Mouse (Mus musculus): ENCODE results near the gene Plxna4. TPM values are rescaled to one million over a fixed set of nuclear protein-coding genes. Genes with fewer than 3 reads are reported as not detected.

Gene Plxna4
- total and polyA plus RNA-seq, 3 experiments: not detected

DNA sequence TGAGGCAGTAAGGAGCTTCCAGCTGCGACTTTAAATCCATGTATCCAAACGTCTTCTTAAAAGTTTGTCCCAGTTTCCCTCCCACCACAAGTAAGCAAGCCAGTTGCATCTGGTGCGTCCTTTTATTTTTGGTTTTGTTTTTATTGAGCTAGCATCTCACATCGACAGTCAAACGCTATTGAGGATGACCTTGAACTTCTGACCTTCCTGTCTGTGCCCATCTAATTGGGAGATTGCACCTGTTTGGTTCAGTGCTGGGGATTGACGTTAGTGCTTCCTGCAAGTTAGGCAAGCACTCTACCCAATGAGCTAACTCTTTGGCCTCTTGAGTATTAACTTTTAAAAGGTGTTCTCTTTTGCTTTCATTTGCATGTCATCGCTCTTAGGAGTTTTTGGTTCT, 379.0 kb downstream of the Plxna4 start:
- Histone ChIP-seq H3K79me2 (replicated peaks; ENCODE audit: control insufficient read depth, extremely low read depth, insufficient read depth, poor library complexity, severe bottlenecking) (no peaks in the 10 kb centered on the region), H3K9ac (ENCODE audit: insufficient read depth, low read depth) (no peak overlapping the region), H3K4me3 (replicated peaks in 1 of 3; ENCODE audit: low read depth in 2 of 3, low read length in 2 of 3, poor library complexity in 1 of 3) (no peak overlapping the region), H3K27me3 (replicated peaks) (peaks cover 81% of the 10 kb centered on the region), H3K27ac (ENCODE audit: insufficient read depth, low read depth) (no peak overlapping the region), H3K4me2 (ENCODE audit: insufficient read depth, low read depth, poor library complexity, severe bottlenecking) (no peak overlapping the region), H3K4me1 (ENCODE audit: control insufficient read depth in 1 of 2, insufficient read depth in 2 of 2) (no peaks in the 10 kb centered on the region), H3K36me3 (replicated peaks in 1 of 2; ENCODE audit: control insufficient read depth in 1 of 2, insufficient read depth in 1 of 2, low read length in 1 of 2) (no peaks in the 10 kb centered on the region), H3K9me3 (replicated peaks; ENCODE audit: low read length) (no peaks in the 10 kb centered on the region)
- TF ChIP-seq USF2 (conservative IDR thresholded peaks at IDR 0.05; ENCODE audit: low read depth, low read length) (no peak), MXI1 (IDR thresholded peaks at IDR 0.05; ENCODE audit: low read depth, low read length) (no peak), CTCF (conservative IDR thresholded peaks at IDR 0.05 in 1 of 2, IDR thresholded peaks at IDR 0.05 in 1 of 2; ENCODE audit: low read depth in 2 of 2, low read length in 2 of 2) (no peak), MYC (IDR thresholded peaks at IDR 0.05; ENCODE audit: low read depth, low read length) (no peak), ELF1 (IDR thresholded peaks at IDR 0.05; ENCODE audit: low read depth, low read length) (no peak)
- DNase-seq (ENCODE audit: extremely low read depth): no peak
- dilution Hi-C loops (cut with MboI; ENCODE audit: extremely low pct_ligation_motif_present, extremely low pct_unique_long_range_greater_than_20kb, low sequenced_read_pairs) (no loop called here), in situ Hi-C loops (cut with MboI; ENCODE audit: low pct_ligation_motif_present, low pct_unique_long_range_greater_than_20kb, low sequenced_read_pairs) (no loop called here)

DNA sequence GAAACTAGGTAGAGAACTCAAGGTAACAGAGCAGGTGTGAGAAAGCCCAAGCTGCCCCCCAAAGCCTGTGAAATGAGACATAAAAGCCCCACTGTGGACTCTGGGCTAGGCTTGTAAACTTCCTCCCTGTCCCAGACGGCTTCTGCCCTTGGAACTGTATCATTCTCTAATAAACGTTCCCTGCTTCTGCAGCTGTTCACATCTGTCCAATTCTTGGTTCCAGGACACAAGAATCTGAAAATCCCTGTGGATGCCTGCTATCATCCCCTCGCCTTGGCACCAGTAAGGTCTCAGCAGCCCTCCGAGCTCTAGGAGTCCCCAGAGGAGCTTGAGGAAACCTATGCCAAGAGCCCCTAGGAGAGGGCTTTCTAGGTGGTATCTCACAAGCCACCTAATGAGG, 383.7 kb downstream of the Plxna4 start:
- dilution Hi-C loops (cut with MboI; ENCODE audit: extremely low pct_ligation_motif_present, extremely low pct_unique_long_range_greater_than_20kb, low sequenced_read_pairs): no loop called here
- Histone ChIP-seq H3K79me2 (replicated peaks; ENCODE audit: control insufficient read depth, extremely low read depth, insufficient read depth, poor library complexity, severe bottlenecking) (no peaks in the 10 kb centered on the region), H3K9me3 (replicated peaks; ENCODE audit: low read length) (no peaks in the 10 kb centered on the region), H3K9ac (ENCODE audit: insufficient read depth, low read depth) (no peak overlapping the region), H3K27ac (ENCODE audit: insufficient read depth, low read depth) (no peak overlapping the region), H3K4me3 (replicated peaks in 1 of 3; ENCODE audit: low read depth in 2 of 3, low read length in 2 of 3, poor library complexity in 1 of 3) (no peak overlapping the region), H3K36me3 (replicated peaks in 1 of 2; ENCODE audit: control insufficient read depth in 1 of 2, insufficient read depth in 1 of 2, low read length in 1 of 2) (no peaks in the 10 kb centered on the region), H3K4me2 (ENCODE audit: insufficient read depth, low read depth, poor library complexity, severe bottlenecking) (no peak overlapping the region), H3K4me1 (ENCODE audit: control insufficient read depth in 1 of 2, insufficient read depth in 2 of 2) (no peaks in the 10 kb centered on the region), H3K27me3 (replicated peaks) (peaks cover 82% of the 10 kb centered on the region)
- no peak for TF ChIP-seq PAX5 (IDR thresholded peaks at IDR 0.05; ENCODE audit: low read length)
- TF ChIP-seq GABPA (IDR thresholded peaks at IDR 0.05; ENCODE audit: insufficient replicate concordance, low read depth, low read length): no peak
- no peak for TF ChIP-seq MAX (IDR thresholded peaks at IDR 0.05; ENCODE audit: low read length)
- TF ChIP-seq USF1 (IDR thresholded peaks at IDR 0.05; ENCODE audit: low read depth, low read length): no peak
- TF ChIP-seq SMC3 (IDR thresholded peaks at IDR 0.05; ENCODE audit: low read depth, low read length): no peak
- TF ChIP-seq RCOR1 (conservative IDR thresholded peaks at IDR 0.05; ENCODE audit: low read depth, low read length): no peak
- TF ChIP-seq KAT2A (IDR thresholded peaks at IDR 0.05; ENCODE audit: insufficient replicate concordance, low read length): no peak
- no peak for TF ChIP-seq NELFE (IDR thresholded peaks at IDR 0.05; ENCODE audit: low read depth, low read length)
- no peak for TF ChIP-seq ZC3H11A (IDR thresholded peaks at IDR 0.05; ENCODE audit: low read depth, low read length)
- TF ChIP-seq MAZ (IDR thresholded peaks at IDR 0.05; ENCODE audit: low read depth, low read length): no peak
- TF ChIP-seq POLR2AphosphoS2 (IDR thresholded peaks at IDR 0.05; ENCODE audit: low read depth, low read length): no peak
- DNase-seq (ENCODE audit: extremely low read depth): no peak
- in situ Hi-C loops (cut with MboI; ENCODE audit: low pct_ligation_motif_present, low pct_unique_long_range_greater_than_20kb, low sequenced_read_pairs): no loop called here

GRCm38 (mm10) chr6:32203389-32203788, 384.6 kb downstream of the Plxna4 start:
- Histone ChIP-seq H3K9me3 (replicated peaks; ENCODE audit: low read length) (no peaks in the 10 kb centered on the region), H3K27me3 (replicated peaks) (peaks cover 83% of the 10 kb centered on the region), H3K27ac (ENCODE audit: insufficient read depth, low read depth) (no peak overlapping the region), H3K9ac (ENCODE audit: insufficient read depth, low read depth) (no peak overlapping the region), H3K4me2 (ENCODE audit: insufficient read depth, low read depth, poor library complexity, severe bottlenecking) (no peak overlapping the region), H3K79me2 (replicated peaks; ENCODE audit: control insufficient read depth, extremely low read depth, insufficient read depth, poor library complexity, severe bottlenecking) (no peaks in the 10 kb centered on the region), H3K4me1 (ENCODE audit: control insufficient read depth in 1 of 2, insufficient read depth in 2 of 2) (no peaks in the 10 kb centered on the region), H3K4me3 (replicated peaks in 1 of 3; ENCODE audit: low read depth in 2 of 3, low read length in 2 of 3, poor library complexity in 1 of 3) (no peak overlapping the region), H3K36me3 (replicated peaks in 1 of 2; ENCODE audit: control insufficient read depth in 1 of 2, insufficient read depth in 1 of 2, low read length in 1 of 2) (no peaks in the 10 kb centered on the region)
- dilution Hi-C loops (cut with MboI; ENCODE audit: extremely low pct_ligation_motif_present, extremely low pct_unique_long_range_greater_than_20kb, low sequenced_read_pairs): no loop called here
- in situ Hi-C loops (cut with MboI; ENCODE audit: low pct_ligation_motif_present, low pct_unique_long_range_greater_than_20kb, low sequenced_read_pairs): no loop called here
- TF ChIP-seq UBTF (IDR thresholded peaks at IDR 0.05; ENCODE audit: low read depth, low read length) (no peak), MXI1 (IDR thresholded peaks at IDR 0.05; ENCODE audit: low read depth, low read length) (no peak), ZC3H11A (IDR thresholded peaks at IDR 0.05; ENCODE audit: low read depth, low read length) (no peak), JUND (conservative IDR thresholded peaks at IDR 0.05; ENCODE audit: low read depth, low read length) (no peak), NRF1 (IDR thresholded peaks at IDR 0.05; ENCODE audit: low read depth, low read length) (no peak), POLR2AphosphoS2 (IDR thresholded peaks at IDR 0.05; ENCODE audit: low read depth, low read length) (no peak), TBP (conservative IDR thresholded peaks at IDR 0.05; ENCODE audit: low read depth, low read length) (no peak), HCFC1 (IDR thresholded peaks at IDR 0.05; ENCODE audit: low read depth, low read length) (no peak), ZKSCAN1 (IDR thresholded peaks at IDR 0.05; ENCODE audit: borderline replicate concordance, low read depth, low read length) (no peak), SMC3 (IDR thresholded peaks at IDR 0.05; ENCODE audit: low read depth, low read length) (no peak), MAZ (IDR thresholded peaks at IDR 0.05; ENCODE audit: low read depth, low read length) (no peak), CHD2 (IDR thresholded peaks at IDR 0.05; ENCODE audit: low read length) (no peak), ELF1 (IDR thresholded peaks at IDR 0.05; ENCODE audit: low read depth, low read length) (no peak), RCOR1 (conservative IDR thresholded peaks at IDR 0.05; ENCODE audit: low read depth, low read length) (no peak), MYC (IDR thresholded peaks at IDR 0.05; ENCODE audit: low read depth, low read length) (no peak), USF2 (conservative IDR thresholded peaks at IDR 0.05; ENCODE audit: low read depth, low read length) (no peak), MEF2A (IDR thresholded peaks at IDR 0.05; ENCODE audit: borderline replicate concordance, low read depth, low read length) (no peak), PAX5 (IDR thresholded peaks at IDR 0.05; ENCODE audit: low read length) (no peak), NELFE (IDR thresholded peaks at IDR 0.05; ENCODE audit: low read depth, low read length) (no peak)
- no peak for DNase-seq (ENCODE audit: extremely low read depth)
